Mouse (Mus musculus) liver, adult 2 months (tissue): ENCODE measurements at regions not wholly inside any gene's neighbourhood (a gene's known extent, or its start where the extent isn't known, plus 50 kb on each side); places are given as distances from the start of the nearest gene placed in this dataset.

ENCODE experiments used
- DNase-seq: peaks from one replicate; pipeline ENCODE4 v3.0.0-alpha.2; 2011; ENCODE audit warnings: low read depth, low spot score; ENCODE audit errors: extremely low read depth
- H3K27ac ChIP-seq: fragments of 200-500 bp; replicated peaks from 2 replicates; pipeline ENCODE4 v1.5.1; 2012; ENCODE audit warnings: low read depth, mild to moderate bottlenecking, control low read depth, inconsistent platforms, low read length; ENCODE audit not compliant: insufficient read depth
- H3K27me3 ChIP-seq: fragments of 200-500 bp; 2 replicates; pipeline ENCODE4 v1.6.1; 2012; ENCODE audit warnings: mild to moderate bottlenecking, moderate library complexity, low read length, inconsistent platforms; ENCODE audit not compliant: control insufficient read depth, insufficient read depth
- H3K36me3 ChIP-seq: fragments of 200-500 bp; 2 replicates; pipeline ENCODE4 v1.6.1; 2012; ENCODE audit warnings: low read length, inconsistent platforms; ENCODE audit not compliant: control insufficient read depth, insufficient read depth
- H3K4me1 ChIP-seq: fragments of 200-500 bp; 2 replicates; pipeline ENCODE4 v1.6.1; 2011; ENCODE audit warnings: low read length; ENCODE audit not compliant: control insufficient read depth, insufficient read depth
- H3K4me3 ChIP-seq: fragments of 200-500 bp; 2 replicates; pipeline ENCODE4 v1.5.1; 2011; ENCODE audit warnings: low read depth, mild to moderate bottlenecking, control low read depth, low read length, moderate library complexity; ENCODE audit not compliant: insufficient read depth
- H3K79me2 ChIP-seq: fragments of 200-500 bp; 2 replicates; pipeline ENCODE4 v1.6.1; 2012; ENCODE audit warnings: inconsistent platforms, mild to moderate bottlenecking, low read length, moderate library complexity; ENCODE audit not compliant: control insufficient read depth, insufficient read depth
- H3K9ac ChIP-seq: fragments of 200-500 bp; 2 replicates; pipeline ENCODE4 v1.6.1; 2012; ENCODE audit warnings: low read depth, mild to moderate bottlenecking, control low read depth, inconsistent platforms, low read length
- CTCF ChIP-seq: fragments of 200-500 bp; IDR thresholded peaks from 2 replicates; pipeline ENCODE4 v1.5.1; 2011; ENCODE audit warnings: low read depth, low read length, control low read depth
- POLR2A ChIP-seq: fragments of 200-500 bp; IDR thresholded peaks from 2 replicates; pipeline ENCODE4 v1.6.1; 2011; ENCODE audit warnings: low read length, control low read depth; ENCODE audit not compliant: insufficient read depth; ENCODE audit errors: extremely low read depth
- WGBS: fragments of 180-500 bp; shearing (Covaris S2); methylation state at CpG from one replicate; pipeline ENCODE4 v1.1.7; 2018; 5-methylcytosine and 5-hydroxymethylcytosine counted together

GRCm38 (mm10) chr11:114531241-114531765 is 137.0 kb upstream of the Rpl38 start:
- no peaks in the 10 kb centered on the region for H3K79me2 ChIP-seq
- no peaks in the 10 kb centered on the region for H3K27me3 ChIP-seq
- no peak overlapping the region for H3K27ac ChIP-seq
- H3K4me1 ChIP-seq = no peaks in the 10 kb centered on the region
- no peaks in the 10 kb centered on the region for H3K36me3 ChIP-seq
- no peak for DNase-seq
- WGBS = 52% methylated on average over 4 of the region's 4 CpGs
- no peak for TF ChIP-seq POLR2A
- no peak overlapping the region for H3K9ac ChIP-seq
- no peak overlapping the region for H3K4me3 ChIP-seq

DNA sequence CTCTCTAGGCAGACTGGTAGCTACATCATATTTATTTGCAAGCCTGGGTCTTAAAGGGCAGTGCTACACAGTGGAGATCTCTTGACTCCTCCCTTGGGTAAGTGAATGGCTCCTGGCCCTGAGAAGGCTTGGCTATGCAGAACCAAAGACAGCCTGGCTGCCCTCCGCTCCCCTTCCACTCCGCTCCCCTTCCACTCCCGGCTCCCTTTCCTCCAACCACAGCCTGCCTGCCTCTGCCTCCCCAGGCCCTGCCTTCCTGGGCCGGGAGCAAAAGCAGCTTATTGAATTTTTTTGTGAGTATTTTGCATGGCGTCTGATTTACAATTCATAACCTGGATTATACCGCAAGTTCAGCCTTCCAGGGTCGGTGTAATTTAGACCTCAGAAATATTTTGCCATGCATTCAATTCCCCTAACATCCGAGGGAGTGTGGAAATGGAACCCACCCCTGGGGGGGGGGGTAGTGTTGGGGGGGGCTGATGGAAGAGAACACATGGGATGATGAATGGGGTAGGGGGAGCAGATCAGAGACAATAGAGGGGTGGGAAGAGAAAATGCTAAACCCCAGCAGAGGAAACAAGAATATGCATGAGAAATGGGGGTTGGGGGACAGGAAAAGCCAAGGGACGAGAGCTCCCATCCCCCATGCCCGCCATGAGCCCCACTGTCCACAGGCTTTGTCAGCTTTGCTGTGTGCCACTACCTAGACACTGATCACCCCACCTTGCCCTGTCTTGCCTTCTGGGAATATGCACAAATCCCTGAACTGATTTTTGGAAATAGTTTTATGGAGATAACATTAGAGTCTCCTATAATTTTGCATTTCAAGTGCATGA is 139.2 kb upstream of the Rpl38 start:
- H3K9ac ChIP-seq = no peak overlapping the region
- H3K27me3 ChIP-seq = no peaks in the 10 kb centered on the region
- H3K27ac ChIP-seq = no peak overlapping the region
- TF ChIP-seq CTCF (no peak), POLR2A (no peak)
- no peaks in the 10 kb centered on the region for H3K79me2 ChIP-seq
- no peaks in the 10 kb centered on the region for H3K36me3 ChIP-seq
- DNase-seq = no peak
- 66% methylated on average over 10 of the region's 10 CpGs for WGBS
- no peak overlapping the region for H3K4me3 ChIP-seq
- no peaks in the 10 kb centered on the region for H3K4me1 ChIP-seq

- DNase-seq = no peak
- no peak overlapping the region for H3K4me3 ChIP-seq
These were observed 144.7 kb upstream of the Rpl38 start for GRCm38 (mm10) chr11:114523444-114524238.

DNA sequence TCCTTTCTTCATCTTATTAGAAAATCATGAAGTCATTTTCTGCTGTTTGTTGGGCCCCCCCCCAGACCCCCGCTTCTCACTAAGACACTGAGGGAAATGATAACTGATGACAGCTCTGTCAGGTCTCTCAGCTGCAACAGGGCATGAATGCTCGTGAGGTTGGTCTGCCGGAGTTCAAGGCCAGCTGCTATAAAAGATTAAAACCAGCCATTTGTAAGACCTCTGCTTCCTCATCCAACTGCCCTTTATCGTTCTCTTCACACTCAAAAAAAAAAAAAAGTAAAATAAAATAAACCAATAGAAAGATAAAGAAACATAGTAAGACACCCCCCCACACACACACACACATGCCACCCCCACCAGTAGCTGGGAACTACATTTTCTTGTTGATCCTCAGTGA is 153.0 kb upstream of the Rpl38 start:
- no peaks in the 10 kb centered on the region for H3K79me2 ChIP-seq
- no peak overlapping the region for H3K9ac ChIP-seq
- WGBS = 41% methylated on average over 4 of the region's 4 CpGs
- H3K36me3 ChIP-seq = no peaks in the 10 kb centered on the region
- H3K27me3 ChIP-seq = no peaks in the 10 kb centered on the region; the same call in 1 of the 2 replicates
- DNase-seq = no peak
- H3K27ac ChIP-seq = no peak overlapping the region
- no peak for TF ChIP-seq POLR2A
- TF ChIP-seq CTCF = no peak
- H3K4me1 ChIP-seq = no peaks in the 10 kb centered on the region
- H3K4me3 ChIP-seq = no peak overlapping the region

More at GRCm38 (mm10) chr11:114523444-114524238, 144.7 kb upstream of the Rpl38 start:
- Histone ChIP-seq H3K4me1 (no peaks in the 10 kb centered on the region), H3K79me2 (no peaks in the 10 kb centered on the region), H3K27ac (no peak overlapping the region), H3K36me3 (no peaks in the 10 kb centered on the region), H3K9ac (no peak overlapping the region), H3K27me3 (no peaks in the 10 kb centered on the region)
- no peak for TF ChIP-seq POLR2A
- TF ChIP-seq CTCF = peak; percentile 86
- 46% methylated on average over 6 of the region's 6 CpGs for WGBS

GRCm38 (mm10) chr11:114514126-114514525 is 154.2 kb upstream of the Rpl38 start:
- H3K9ac ChIP-seq = no peak overlapping the region
- 74% methylated on average over 2 of the region's 2 CpGs for WGBS
- no peaks in the 10 kb centered on the region for H3K79me2 ChIP-seq
- no peak for TF ChIP-seq POLR2A
- TF ChIP-seq CTCF = no peak
- H3K4me3 ChIP-seq = no peak overlapping the region
- no peak overlapping the region for H3K27ac ChIP-seq
- no peak for DNase-seq
- H3K4me1 ChIP-seq = no peaks in the 10 kb centered on the region
- no peaks in the 10 kb centered on the region; the same call in 1 of the 2 replicates for H3K27me3 ChIP-seq
- no peaks in the 10 kb centered on the region for H3K36me3 ChIP-seq
